Mouse (Mus musculus): ENCODE data around the gene Gria3.

The Gria3 gene

DNA sequence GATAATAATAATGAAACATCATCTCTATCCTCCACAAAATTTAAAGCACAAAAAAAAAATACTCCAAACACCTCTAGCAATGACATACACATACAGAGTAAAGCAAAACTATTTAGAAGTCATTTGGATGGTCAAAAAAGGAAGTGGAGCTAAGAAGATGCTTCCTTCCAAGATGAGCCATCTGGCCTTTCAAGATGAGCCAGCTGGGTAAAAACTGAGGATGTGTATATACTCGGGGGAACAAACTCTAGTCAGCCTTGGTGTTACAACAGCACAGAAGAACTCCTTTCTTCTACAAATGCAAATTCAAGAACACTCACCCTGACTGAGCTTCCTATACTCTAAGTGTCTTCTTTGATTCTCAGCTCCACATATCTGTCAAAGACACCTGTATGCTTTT, 172.4 kb downstream of the Gria3 start:
- no peak for DNase-seq

- DNase-seq: no peak
These were observed 178.1 kb downstream of the Gria3 start for GRCm38 (mm10) chrX:41578797-41579196.

DNA sequence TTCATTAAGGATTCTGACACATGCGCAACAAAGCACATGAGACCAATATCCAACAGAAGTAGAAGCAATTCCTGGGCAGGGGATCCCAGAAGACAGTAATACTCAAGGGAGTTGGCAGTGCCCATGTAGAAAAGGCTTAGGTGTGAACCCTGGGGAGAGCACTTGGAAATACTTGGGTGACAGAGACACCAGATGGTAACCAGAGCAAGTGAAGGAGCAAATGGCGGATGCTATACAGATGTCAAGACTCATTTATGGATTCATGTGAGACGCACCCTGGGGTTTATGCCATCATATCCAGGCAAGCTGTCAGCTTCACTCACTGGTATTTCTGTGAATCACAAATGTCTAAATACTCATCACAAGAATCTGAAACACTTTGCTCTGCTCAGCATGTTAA, 187.0 kb downstream of the Gria3 start:
- DNase-seq: no peak

DNA sequence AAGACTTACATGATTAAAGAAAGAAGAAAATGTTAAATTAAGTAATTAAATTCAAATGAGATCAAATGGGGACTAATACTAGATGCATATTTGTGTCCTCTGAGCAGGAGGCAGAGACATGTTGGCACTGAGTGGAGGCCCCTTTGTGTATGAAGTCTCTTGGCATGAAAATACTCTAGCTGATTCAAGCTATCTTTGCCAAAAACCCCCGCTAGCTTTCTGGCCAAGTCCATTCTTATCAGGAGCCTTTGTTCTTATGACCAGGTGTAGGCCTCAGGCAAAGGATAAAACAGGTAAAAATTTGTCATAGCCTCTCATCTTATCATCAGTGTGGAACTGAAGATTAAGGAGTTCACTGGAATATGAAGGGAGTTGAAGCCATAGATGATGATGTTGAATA, 206.5 kb downstream of the Gria3 start:
- DNase-seq: no peak

DNA sequence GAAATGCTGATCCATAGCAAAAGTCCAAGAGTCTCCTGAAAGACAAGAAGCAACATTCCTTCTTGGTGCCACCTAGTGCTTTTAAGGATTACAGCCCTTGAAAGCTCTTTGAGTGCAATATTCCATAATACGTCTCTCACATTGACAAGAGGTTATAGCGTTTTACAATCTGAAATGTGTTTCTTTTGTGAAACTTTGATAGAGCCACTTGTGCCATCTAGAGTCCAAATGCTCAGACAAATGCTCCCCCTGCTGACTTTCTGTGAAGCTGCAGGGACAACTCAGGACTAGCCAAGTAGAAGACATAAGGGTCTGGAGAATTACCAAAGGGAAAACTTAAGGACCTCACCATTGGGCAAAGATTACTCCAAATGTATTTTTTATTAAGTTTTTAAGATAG, 214.3 kb downstream of the Gria3 start:
- DNase-seq: peak; percentile 45

- DNase-seq: no peak
These were observed 216.3 kb downstream of the Gria3 start for GRCm38 (mm10) chrX:41616928-41617327.

DNA sequence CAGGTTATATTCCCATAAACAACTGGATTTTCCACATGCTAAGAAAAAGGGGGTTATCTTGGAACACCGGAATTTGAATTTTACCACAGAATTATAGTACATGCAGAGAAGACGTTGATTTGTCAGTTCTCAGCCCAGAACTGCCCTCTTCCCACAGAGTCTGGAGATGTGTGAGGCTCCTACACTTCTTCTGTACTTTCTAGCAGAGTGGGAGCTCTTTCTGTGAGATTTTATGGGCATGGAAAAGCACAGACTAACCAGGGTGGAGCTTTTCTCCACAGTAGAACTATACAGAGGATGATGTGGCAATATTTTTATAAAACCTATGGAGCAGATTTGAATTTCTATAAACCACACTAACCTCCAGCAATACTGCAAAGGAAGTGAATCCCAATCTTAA, 217.7 kb downstream of the Gria3 start:
- DNase-seq: no peak

GRCm38 (mm10) chrX:41633576-41633975, 232.9 kb downstream of the Gria3 start:
- peak; percentile 3 for DNase-seq

DNA sequence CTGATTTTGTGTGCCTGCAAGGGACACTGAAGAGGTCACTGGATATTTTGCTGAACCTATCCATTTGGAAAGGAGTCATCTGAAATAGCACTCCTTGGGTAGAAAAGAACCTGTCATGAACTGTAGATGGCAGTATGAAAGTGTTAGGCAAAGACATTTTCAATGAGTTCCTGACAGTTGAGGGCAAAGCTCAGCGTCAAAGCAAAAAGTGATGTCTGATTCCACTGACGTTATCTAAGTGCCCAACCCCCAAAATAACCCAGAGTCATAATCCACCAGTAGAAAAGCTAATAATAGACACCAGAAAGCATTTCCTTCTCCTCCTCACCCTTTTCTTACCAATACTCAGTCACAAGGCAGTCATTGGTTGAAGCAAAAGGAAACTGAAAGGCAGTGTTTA, 244.3 kb downstream of the Gria3 start:
- DNase-seq: no peak

- no peak for DNase-seq
These were observed 257.1 kb downstream of the Gria3 start for GRCm38 (mm10) chrX:41657791-41658190.

DNA sequence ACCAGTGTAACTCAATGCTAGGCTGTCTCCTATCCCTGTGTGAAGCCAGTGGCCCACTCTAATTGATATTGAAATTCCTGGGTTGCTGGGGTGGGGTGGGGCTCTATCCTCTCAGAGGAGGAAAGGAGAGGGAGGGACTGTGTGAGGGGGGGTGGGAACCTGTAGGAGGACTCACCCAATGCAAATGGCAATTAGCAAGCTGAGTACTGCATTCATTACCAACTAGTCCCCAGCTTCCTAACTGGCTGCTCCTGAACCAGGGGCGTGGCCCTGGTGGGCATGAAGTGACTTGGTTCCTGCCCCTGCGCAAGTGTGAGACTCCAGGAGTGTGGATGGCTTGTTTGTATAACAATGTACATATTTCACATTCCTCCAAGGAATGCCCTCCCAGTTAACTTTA, 288.2 kb downstream of the Gria3 start:
- no peak for DNase-seq

DNA sequence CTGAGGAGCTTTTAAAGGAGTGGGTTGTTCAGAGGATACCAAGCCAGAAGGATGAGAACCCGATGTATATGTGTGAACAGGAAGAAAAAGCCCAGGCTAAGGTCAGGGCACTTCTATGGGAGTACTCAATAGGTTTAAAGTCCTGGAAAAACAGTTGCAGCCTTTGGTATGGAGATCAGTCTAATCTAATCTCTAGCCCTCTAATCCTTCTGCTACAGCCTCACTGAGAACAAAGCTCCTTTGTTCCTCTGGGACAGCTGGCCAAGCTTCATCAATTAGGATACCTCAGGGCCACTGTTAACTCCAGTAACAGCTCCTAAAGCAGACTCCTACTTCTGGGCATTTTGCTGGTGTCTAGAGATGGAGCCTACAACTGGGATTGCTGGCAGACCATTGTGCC, 291.4 kb downstream of the Gria3 start:
- DNase-seq: peak; percentile 1
